Mouse (Mus musculus) bone marrow, adult 2 months (tissue): ENCODE results near the gene Atp13a5. TPM values are rescaled to one million over a fixed set of nuclear protein-coding genes. Genes with fewer than 3 reads are reported as not detected.

Experiments used
- H3K27ac ChIP-seq: fragments of 200-500 bp; 2 replicates; pipeline ENCODE4 v1.5.1; 2012; ENCODE audit warnings: low read depth, mild to moderate bottlenecking, control low read depth, inconsistent platforms, low read length; ENCODE audit not compliant: control insufficient read depth, poor library complexity, insufficient read depth
- H3K4me1 ChIP-seq: fragments of 200-500 bp; 2 replicates; pipeline ENCODE4 v1.6.1; 2011; ENCODE audit warnings: low read length; ENCODE audit not compliant: control insufficient read depth, insufficient read depth
- H3K4me3 ChIP-seq: fragments of 200-500 bp; replicated peaks from 2 replicates; pipeline ENCODE3; 2011; ENCODE audit warnings: mild to moderate bottlenecking, low read depth, low read length, control low read depth; ENCODE audit not compliant: control insufficient read depth
- CTCF ChIP-seq: fragments of 200-500 bp; IDR thresholded peaks from 2 replicates; pipeline ENCODE4 v1.5.1; 2011; ENCODE audit warnings: low read length, control low read depth; ENCODE audit not compliant: control insufficient read depth, insufficient read depth
- POLR2A ChIP-seq: fragments of 200-500 bp; IDR thresholded peaks from 2 replicates; pipeline ENCODE4 v1.6.1; 2011; ENCODE audit warnings: low read depth, mild to moderate bottlenecking, control low read depth, low read length, borderline replicate concordance; ENCODE audit not compliant: control insufficient read depth
- WGBS: fragments of 180-500 bp; shearing (Covaris S2); methylation state at CpG from one replicate; pipeline ENCODE4 v1.1.7; 2018; 5-methylcytosine and 5-hydroxymethylcytosine counted together
- polyA plus RNA-seq: library from polyadenylated mRNA; stranded (reverse); fragments of >200 nt; gene quantifications from 2 replicates; pipeline ENCODE4 v1.2.4, GENCODE M21; 2011; ENCODE audit warnings: low replicate concordance; ENCODE audit not compliant: missing spikeins, insufficient read depth, insufficient read length

Gene Atp13a5
- polyA plus RNA-seq: 0.38 TPM in 1 of 2 replicates, not detected in the other

DNA sequence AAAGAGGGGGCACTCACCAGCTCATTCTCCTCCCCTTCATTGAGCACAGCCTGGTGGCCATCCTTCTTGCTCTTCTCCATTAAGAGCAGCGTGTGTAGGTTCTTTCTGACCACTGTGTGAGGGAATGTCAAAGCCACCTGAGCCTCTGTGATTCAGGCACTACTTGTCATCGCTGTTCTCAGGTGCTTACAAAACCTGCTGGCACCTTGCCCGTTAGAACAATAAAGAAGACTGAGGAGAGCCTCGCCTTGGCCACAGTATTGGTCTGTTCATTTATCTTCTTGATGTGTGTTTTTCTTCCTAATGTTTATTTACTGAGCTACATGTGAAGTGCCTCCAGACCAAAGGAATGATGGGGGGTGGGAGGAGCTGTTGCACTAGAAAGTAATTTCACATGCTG is at the start of gene Atp13a5:
Atp13a5 (minus strand) TSS at position 275 of the 400 bp plus-strand sequence.
- Histone ChIP-seq H3K4me1 (no peaks in the 10 kb centered on the region), H3K4me3 (no peak within 1 kb of the TSS), H3K27ac (no peak within 1 kb of the TSS)
- TF ChIP-seq CTCF (no peak), POLR2A (no peak)
- WGBS: 64% methylated on average over 4 of the region's 4 CpGs

GRCm38 (mm10) chr16:29414822-29415221 is 36.3 kb upstream of the Atp13a5 start:
- Histone ChIP-seq H3K4me3 (no peak overlapping the region), H3K4me1 (no peaks in the 10 kb centered on the region), H3K27ac (no peak overlapping the region)
- TF ChIP-seq CTCF: no peak
- no peak for TF ChIP-seq POLR2A
- 77% methylated on average over 6 of the region's 6 CpGs for WGBS

GRCm38 (mm10) chr16:29407319-29407718 is 28.8 kb upstream of the Atp13a5 start:
- Histone ChIP-seq H3K4me3 (no peak overlapping the region), H3K4me1 (no peaks in the 10 kb centered on the region), H3K27ac (no peak overlapping the region)
- TF ChIP-seq POLR2A: no peak
- no peak for TF ChIP-seq CTCF
- 88% methylated on average over 10 of the region's 10 CpGs for WGBS

- TF ChIP-seq POLR2A: no peak
- TF ChIP-seq CTCF: no peak
Observed at GRCm38 (mm10) chr16:29399079-29399478, 20.5 kb upstream of the Atp13a5 start.

GRCm38 (mm10) chr16:29384781-29385180 is 6.2 kb upstream of the Atp13a5 start:
- H3K4me3 ChIP-seq: no peak overlapping the region
- no peak overlapping the region for H3K27ac ChIP-seq
- 84% methylated on average over 4 of the region's 4 CpGs for WGBS
- H3K4me1 ChIP-seq: no peaks in the 10 kb centered on the region
- TF ChIP-seq CTCF (no peak), POLR2A (no peak)

More at GRCm38 (mm10) chr16:29399079-29399478, 20.5 kb upstream of the Atp13a5 start:
- H3K27ac ChIP-seq: no peak overlapping the region
- H3K4me3 ChIP-seq: no peak overlapping the region
- no peaks in the 10 kb centered on the region for H3K4me1 ChIP-seq
- 76% methylated on average over 2 of the region's 2 CpGs for WGBS

DNA sequence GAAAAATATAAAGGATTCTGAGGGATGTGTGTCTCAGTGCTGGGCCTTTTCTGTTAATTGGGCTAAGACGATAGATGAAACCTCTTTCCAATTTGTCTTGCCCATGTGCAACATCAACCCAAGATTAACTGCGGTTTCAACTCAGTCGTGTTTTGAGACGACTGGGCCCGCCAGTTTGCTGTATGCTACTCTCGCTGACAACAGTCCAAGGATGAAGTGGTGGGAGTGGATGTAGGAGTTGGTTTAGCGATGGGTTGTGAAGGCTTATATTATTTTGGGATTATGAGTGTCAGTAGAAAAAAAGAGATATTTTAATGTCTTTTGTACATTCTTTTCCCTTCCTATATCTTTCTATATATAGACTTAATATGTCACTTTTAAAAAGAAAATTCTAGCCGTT is 3.9 kb downstream of the Atp13a5 start:
- Histone ChIP-seq H3K4me3 (no peak overlapping the region), H3K4me1 (no peaks in the 10 kb centered on the region), H3K27ac (no peak overlapping the region)
- WGBS: 81% methylated on average over 8 of the region's 8 CpGs
- TF ChIP-seq CTCF (no peak), POLR2A (no peak)

GRCm38 (mm10) chr16:29331351-29332044 is 47.0 kb downstream of the Atp13a5 start:
- TF ChIP-seq POLR2A (no peak), CTCF (no peak)
- 82% methylated on average over 3 of the region's 3 CpGs for WGBS
- Histone ChIP-seq H3K4me3 (no peak overlapping the region), H3K4me1 (no peaks in the 10 kb centered on the region), H3K27ac (no peak overlapping the region)

- TF ChIP-seq POLR2A (no peak), CTCF (no peak)
- no peaks in the 10 kb centered on the region for H3K4me1 ChIP-seq
- no peak overlapping the region for H3K4me3 ChIP-seq
- WGBS: 46% methylated on average over 5 of the region's 5 CpGs
- H3K27ac ChIP-seq: no peak overlapping the region
Observed at GRCm38 (mm10) chr16:29330948-29331347, 47.6 kb downstream of the Atp13a5 start.
